14 mouse cellular contexts compared by ENCODE assay signal in genomic region chr17:45954824-45955223, GRCm38 (mm10).
"Had no signal": no experiment of that assay in that cellular context is flagged by ENCODE, and none has a peak within 500 bp of the region (broad histone marks: within the 10 kb centered on the region; RNA-seq: fewer than 3 reads in every experiment).

No protein-coding gene starts in this region.

- H3K4me1 ChIP-seq: midbrain, embryonic 13.5 days; midbrain, embryonic 15.5 days; neural tube, embryonic 12.5 days had no signal

- H3K4me3 ChIP-seq: lung, embryonic 15.5 days; megakaryocyte, embryonic 14.5 days; midbrain, embryonic 13.5 days; midbrain, embryonic 15.5 days; neural tube, embryonic 12.5 days; stomach, embryonic 15.5 days had no signal

- H3K27ac ChIP-seq: lung, embryonic 15.5 days; macrophage; midbrain, embryonic 13.5 days; midbrain, embryonic 15.5 days; neural tube, embryonic 12.5 days; stomach, embryonic 15.5 days had no signal

- H3K27me3 ChIP-seq: lung, embryonic 15.5 days; midbrain, embryonic 13.5 days; midbrain, embryonic 15.5 days; neural tube, embryonic 12.5 days; stomach, embryonic 15.5 days had no signal

- DNase-seq: lung, adult 2 months; lung, postnatal 14 days; lung, postnatal 36 days; right cerebral cortex, postnatal 14 days; thymus, adult 18-20 months; thymus, postnatal 14 days; thymus, postnatal 36 days had no signal

- H3K36me3 ChIP-seq: lung, embryonic 15.5 days; midbrain, embryonic 13.5 days; midbrain, embryonic 15.5 days; neural tube, embryonic 12.5 days; stomach, embryonic 15.5 days had no signal

- H3K9ac ChIP-seq: lung, embryonic 15.5 days; midbrain, embryonic 13.5 days; midbrain, embryonic 15.5 days; neural tube, embryonic 12.5 days; stomach, embryonic 15.5 days had no signal
